Mouse (Mus musculus) hindbrain, embryonic 10.5 days (tissue): ENCODE data around the gene Cd36. TPM values are rescaled to one million over a fixed set of nuclear protein-coding genes. Genes with fewer than 3 reads are reported as not detected.
A peak's percentile ranks its signal among the peaks of the same experiment; 100 is the strongest.
"Not testable (repeated sequence)": the region's sequence is repeated elsewhere in the genome, so short reads cannot be mapped to it uniquely, and the experiment has no call there.

ENCODE experiments used
- DNase-seq: peaks from one replicate; pipeline ENCODE4 v3.0.0-alpha.2; 2017; ENCODE audit warnings: low spot score
- H3K27ac ChIP-seq: fragments of 300-500 bp; sonication (generic); 2 replicates; pipeline ENCODE4 v1.5.1; 2016; ENCODE audit warnings: mild to moderate bottlenecking, moderate library complexity
- H3K27me3 ChIP-seq: fragments of 300-500 bp; sonication (generic); 2 replicates; pipeline ENCODE4 v1.6.1; 2016; ENCODE audit warnings: mild to moderate bottlenecking; ENCODE audit not compliant: poor library complexity, insufficient read depth, severe bottlenecking
- H3K36me3 ChIP-seq: fragments of 300-500 bp; sonication (generic); 2 replicates; pipeline ENCODE4 v1.6.1; 2016; ENCODE audit warnings: mild to moderate bottlenecking, moderate library complexity
- H3K4me1 ChIP-seq: fragments of 300-500 bp; sonication (generic); replicated peaks from 2 replicates; pipeline ENCODE4 v1.6.1; 2016; ENCODE audit warnings: mild to moderate bottlenecking
- H3K4me3 ChIP-seq: fragments of 300-500 bp; sonication (generic); 2 replicates; pipeline ENCODE4 v1.5.1; 2016; ENCODE audit warnings: mild to moderate bottlenecking, moderate library complexity
- H3K9me3 ChIP-seq: fragments of 300-500 bp; sonication (generic); 2 replicates; pipeline ENCODE4 v1.6.1; 2016; ENCODE audit warnings: mild to moderate bottlenecking, moderate library complexity
- WGBS: fragments of 180-500 bp; shearing (Covaris S2); methylation state at CpG from one replicate; pipeline ENCODE4 v1.1.7; 2016; 5-methylcytosine and 5-hydroxymethylcytosine counted together
- polyA plus RNA-seq: library from polyadenylated mRNA; unstranded; fragments of >200 nt; fragmentation: Nextera tagmentation; extraction: Ambion mirVana; gene quantifications from 2 replicates; pipeline ENCODE4 v1.2.1, GENCODE M21; 2016

Gene Cd36
- polyA plus RNA-seq: 1.2 and 1.4 TPM in 2 replicates

GRCm38 (mm10) chr5:17888598-17888997, at the start of gene Cd36:
Gene Cd36, minus strand, starts transcription at chr5:17888801.
- Histone ChIP-seq H3K9me3 (no peaks in the 10 kb centered on the region), H3K36me3 (no peaks in the 10 kb centered on the region), H3K27me3 (no peaks in the 10 kb centered on the region), H3K4me1 (no peaks in the 10 kb centered on the region), H3K27ac (no peak within 1 kb of the TSS), H3K4me3 (no peak within 1 kb of the TSS)
- peak; percentile 3 for DNase-seq
- 62% methylated on average over 5 of the region's 5 CpGs for WGBS

- Histone ChIP-seq H3K9me3 (no peaks in the 10 kb centered on the region), H3K27me3 (no peaks in the 10 kb centered on the region), H3K36me3 (no peaks in the 10 kb centered on the region), H3K4me3 (no peak overlapping the region), H3K27ac (no peak overlapping the region), H3K4me1 (no peaks in the 10 kb centered on the region)
- 55% methylated on average over 1 of the region's 1 CpGs for WGBS
- DNase-seq: no peak
Observed at GRCm38 (mm10) chr5:17934501-17934900, 45.9 kb upstream of the Cd36 start.

- not testable (repeated sequence) for H3K4me3 ChIP-seq, H3K27me3 ChIP-seq
Observed at GRCm38 (mm10) chr5:17931588-17931987, 43.0 kb upstream of the Cd36 start.

GRCm38 (mm10) chr5:17929006-17929567, 40.5 kb upstream of the Cd36 start:
- Histone ChIP-seq H3K36me3 (no peaks in the 10 kb centered on the region), H3K27ac (no peak overlapping the region), H3K27me3 (no peaks in the 10 kb centered on the region), H3K4me1 (peaks cover 8% of the 10 kb centered on the region; the same call in 1 of the 2 replicates), H3K9me3 (no peaks in the 10 kb centered on the region), H3K4me3 (no peak overlapping the region)
- 66% methylated on average over 7 of the region's 7 CpGs for WGBS
- no peak for DNase-seq

More at GRCm38 (mm10) chr5:17931588-17931987, 43.0 kb upstream of the Cd36 start:
- DNase-seq, H3K27ac ChIP-seq, H3K9me3 ChIP-seq, H3K36me3 ChIP-seq, H3K4me1 ChIP-seq: not testable (repeated sequence)
- 94% methylated on average over 2 of the region's 2 CpGs for WGBS

GRCm38 (mm10) chr5:17928471-17928870, 39.9 kb upstream of the Cd36 start:
- Histone ChIP-seq H3K4me3 (no peak overlapping the region), H3K9me3 (no peaks in the 10 kb centered on the region), H3K27me3 (no peaks in the 10 kb centered on the region), H3K36me3 (no peaks in the 10 kb centered on the region), H3K4me1 (peaks cover 9% of the 10 kb centered on the region; the same call in 1 of the 2 replicates), H3K27ac (no peak overlapping the region)
- DNase-seq: no peak
- 24% methylated on average over 4 of the region's 4 CpGs for WGBS

GRCm38 (mm10) chr5:17924085-17924518, 35.5 kb upstream of the Cd36 start:
- Histone ChIP-seq H3K36me3 (no peaks in the 10 kb centered on the region), H3K27me3 (no peaks in the 10 kb centered on the region), H3K9me3 (no peaks in the 10 kb centered on the region), H3K27ac (no peak overlapping the region), H3K4me3 (no peak overlapping the region), H3K4me1 (peaks cover 9% of the 10 kb centered on the region; the same call in 1 of the 2 replicates)
- DNase-seq: no peak
- WGBS: 50% methylated on average over 2 of the region's 2 CpGs

- Histone ChIP-seq H3K9me3 (no peaks in the 10 kb centered on the region), H3K27me3 (no peaks in the 10 kb centered on the region), H3K4me3 (no peak overlapping the region), H3K4me1 (peaks cover 9% of the 10 kb centered on the region; the same call in 1 of the 2 replicates), H3K27ac (no peak overlapping the region), H3K36me3 (no peaks in the 10 kb centered on the region)
- WGBS: 77% methylated on average over 3 of the region's 3 CpGs
- no peak for DNase-seq
Observed at GRCm38 (mm10) chr5:17923648-17924047, 35.0 kb upstream of the Cd36 start.

GRCm38 (mm10) chr5:17918966-17919365, 30.4 kb upstream of the Cd36 start:
- DNase-seq: no peak
- Histone ChIP-seq H3K4me1 (no peaks in the 10 kb centered on the region), H3K9me3 (no peaks in the 10 kb centered on the region), H3K4me3 (no peak overlapping the region), H3K36me3 (no peaks in the 10 kb centered on the region), H3K27me3 (no peaks in the 10 kb centered on the region), H3K27ac (no peak overlapping the region)
- WGBS: 83% methylated on average over 5 of the region's 5 CpGs

GRCm38 (mm10) chr5:17904766-17905165, 16.2 kb upstream of the Cd36 start:
- no peaks in the 10 kb centered on the region for H3K9me3 ChIP-seq
- H3K27ac ChIP-seq: no peak overlapping the region
- H3K4me3 ChIP-seq: no peak overlapping the region
- no peaks in the 10 kb centered on the region for H3K27me3 ChIP-seq
- WGBS: 69% methylated on average over 7 of the region's 7 CpGs
- H3K36me3 ChIP-seq: no peaks in the 10 kb centered on the region
- H3K4me1 ChIP-seq: no peaks in the 10 kb centered on the region; the same call in 1 of the 2 replicates
- DNase-seq: no peak

- no peaks in the 10 kb centered on the region; the same call in 1 of the 2 replicates for H3K4me1 ChIP-seq
- H3K9me3 ChIP-seq: no peaks in the 10 kb centered on the region
- no peaks in the 10 kb centered on the region for H3K27me3 ChIP-seq
- DNase-seq: no peak
- H3K4me3 ChIP-seq: no peak overlapping the region
- 75% methylated on average over 3 of the region's 3 CpGs for WGBS
- H3K27ac ChIP-seq: no peak overlapping the region
- no peaks in the 10 kb centered on the region for H3K36me3 ChIP-seq
Observed at GRCm38 (mm10) chr5:17898948-17899347, 10.3 kb upstream of the Cd36 start.

GRCm38 (mm10) chr5:17897641-17898040, 9.0 kb upstream of the Cd36 start:
- H3K9me3 ChIP-seq, H3K4me1 ChIP-seq, H3K36me3 ChIP-seq, DNase-seq, H3K27me3 ChIP-seq, H3K27ac ChIP-seq, H3K4me3 ChIP-seq: not testable (repeated sequence)
- WGBS: 95% methylated on average over 5 of the region's 5 CpGs

GRCm38 (mm10) chr5:17893577-17894172, 5.1 kb upstream of the Cd36 start:
- Histone ChIP-seq H3K9me3 (no peaks in the 10 kb centered on the region), H3K4me1 (no peaks in the 10 kb centered on the region), H3K36me3 (no peaks in the 10 kb centered on the region), H3K27ac (no peak overlapping the region), H3K27me3 (no peaks in the 10 kb centered on the region), H3K4me3 (no peak overlapping the region)
- 73% methylated on average over 2 of the region's 2 CpGs for WGBS
- DNase-seq: no peak

- Histone ChIP-seq H3K27me3 (no peaks in the 10 kb centered on the region), H3K4me1 (no peaks in the 10 kb centered on the region), H3K36me3 (no peaks in the 10 kb centered on the region), H3K27ac (no peak overlapping the region), H3K9me3 (no peaks in the 10 kb centered on the region), H3K4me3 (no peak overlapping the region)
- 89% methylated on average over 1 of the region's 1 CpGs for WGBS
- DNase-seq: no peak
Observed at GRCm38 (mm10) chr5:17889291-17889690, 690 bp upstream of the Cd36 start.
